Mouse (Mus musculus) cerebellum, adult 11-12 months (tissue): Measurements from ENCODE around the gene Mindy2.
A peak's percentile ranks its signal among the peaks of the same experiment; 100 is the strongest.

ENCODE experiments used
- DNase-seq: peaks from one replicate; pipeline ENCODE4 v3.0.0; 2022

Mindy2 gene

DNA sequence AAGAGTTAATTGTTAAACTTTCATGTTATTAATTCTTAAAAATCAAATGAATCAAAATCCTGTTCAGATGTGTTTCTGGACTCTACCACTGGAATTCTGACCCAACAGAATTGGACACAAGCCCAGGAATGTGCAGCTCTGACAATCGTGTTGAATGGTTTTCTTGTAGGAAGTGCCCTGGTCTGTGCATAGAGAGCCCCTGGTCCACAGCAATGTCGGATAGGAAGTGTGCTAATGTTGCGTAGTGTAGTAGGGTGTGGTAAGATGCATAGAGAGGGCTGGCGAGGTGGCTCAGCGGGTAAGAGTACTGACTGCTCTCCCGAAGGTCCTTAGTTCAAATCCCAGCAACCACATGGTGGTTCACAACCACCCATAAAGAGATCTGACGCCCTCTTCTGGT, 9.8 kb upstream of the Mindy2 start:
- peak; percentile 53 for DNase-seq

GRCm38 (mm10) chr9:70665372-70666145, 8.6 kb upstream of the Mindy2 start:
- DNase-seq, result peak; percentile 97

DNA sequence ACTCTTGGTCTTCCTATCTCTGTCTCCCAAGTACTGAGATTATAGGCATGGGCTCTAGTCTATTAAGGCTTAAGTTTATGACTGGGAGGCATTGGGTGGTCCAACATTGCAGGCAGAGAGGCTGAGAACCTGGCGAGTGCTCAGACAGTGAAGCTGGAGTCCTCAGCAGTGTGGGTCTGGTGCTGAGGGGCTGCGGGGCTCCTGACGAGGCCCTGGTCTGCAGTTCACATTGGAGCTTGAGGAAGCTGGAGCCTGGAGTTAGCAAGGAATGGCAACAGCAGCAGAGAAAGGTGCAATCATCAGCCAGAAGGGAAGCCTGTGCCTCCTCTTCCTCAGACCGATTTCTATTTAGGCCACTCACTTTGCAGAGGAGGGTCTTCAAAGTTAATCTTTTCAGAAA, 7.9 kb upstream of the Mindy2 start:
- DNase-seq, result peak; percentile 54

DNA sequence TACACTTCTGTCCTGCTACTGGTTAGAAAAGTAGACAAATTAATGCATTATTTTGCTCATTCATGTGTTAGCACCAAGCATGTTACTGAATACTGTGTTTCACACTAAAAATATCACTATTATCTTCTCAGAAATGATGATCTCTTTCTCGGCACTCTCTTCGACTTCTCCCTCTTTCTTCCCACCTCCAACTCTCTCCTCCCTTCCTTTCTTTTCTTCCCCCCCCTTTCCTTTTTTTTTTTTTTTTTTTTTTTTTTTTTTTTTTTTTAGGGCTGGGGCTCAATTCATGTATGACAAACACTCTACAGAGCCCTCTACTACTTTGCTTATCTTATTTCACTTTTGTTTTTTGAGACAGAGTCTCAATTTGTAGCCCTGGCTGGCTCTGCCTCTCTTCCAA, 1.3 kb upstream of the Mindy2 start:
- DNase-seq, result no peak

DNA sequence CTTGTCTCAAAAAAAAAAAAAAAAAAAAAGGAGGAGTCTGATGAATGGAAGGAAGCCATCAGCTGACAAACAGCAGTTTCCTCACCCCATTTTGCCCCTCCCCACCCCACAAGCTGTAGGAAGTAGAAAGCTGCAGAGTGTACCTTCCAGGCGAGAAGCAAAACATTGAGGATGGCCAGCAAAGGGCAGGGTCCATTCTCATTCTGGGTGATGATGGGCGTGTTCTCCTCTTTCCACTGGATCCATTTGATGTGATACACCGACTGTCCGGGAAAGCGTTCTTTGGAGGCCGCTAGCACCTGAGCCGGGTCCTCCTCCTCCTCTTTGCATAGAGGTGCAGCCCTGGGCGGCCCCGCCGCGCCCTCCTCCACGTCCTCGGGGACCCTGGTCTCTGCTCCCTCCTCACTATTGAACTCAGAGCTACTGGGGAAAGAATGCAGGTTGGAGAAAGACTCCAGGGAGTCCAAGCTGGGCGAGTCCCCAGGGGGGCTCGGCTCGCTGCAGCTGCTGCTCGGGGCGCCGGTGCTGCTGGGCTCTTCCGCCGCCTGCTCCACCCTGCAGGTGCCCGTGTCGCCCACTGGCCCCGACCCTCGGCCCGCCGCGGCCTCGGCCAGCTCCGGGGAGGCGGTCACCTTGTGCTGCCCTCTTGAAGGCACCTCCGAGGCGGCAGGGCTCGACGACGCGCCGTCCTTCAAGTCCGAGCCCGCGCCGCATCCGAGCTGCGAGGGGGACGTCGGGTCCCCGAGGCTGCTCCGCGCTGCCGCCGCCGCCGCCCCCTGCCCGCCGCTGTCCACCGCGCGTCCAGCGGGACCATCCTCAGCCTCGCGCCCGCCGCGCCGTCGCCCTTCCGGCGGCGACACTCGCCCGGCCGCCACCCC, 605 bp downstream of the Mindy2 start, which contains the start of gene Gm10642:
TSS of gene Gm10642 (plus strand) at position 122 of the 878 bp plus-strand sequence.
- DNase-seq, result peak; percentile 78

DNA sequence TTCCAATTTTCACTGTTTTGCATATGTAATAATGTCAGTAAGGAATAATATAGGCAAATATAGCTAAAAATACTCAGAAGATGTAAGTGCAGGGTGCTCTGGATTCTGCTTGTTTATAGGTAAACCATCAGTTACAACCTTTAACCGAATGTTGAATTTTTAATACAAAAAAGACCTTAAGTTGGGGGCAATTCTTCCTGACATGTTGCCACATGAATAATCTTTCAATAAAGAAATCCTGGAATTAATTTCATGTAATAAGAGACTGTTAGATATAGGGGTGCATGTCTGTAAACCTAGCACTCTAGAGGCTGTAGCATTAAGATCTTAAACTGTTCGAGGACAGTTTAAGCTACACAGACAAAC, 1.2 kb downstream of the Mindy2 start:
- DNase-seq, result no peak

DNA sequence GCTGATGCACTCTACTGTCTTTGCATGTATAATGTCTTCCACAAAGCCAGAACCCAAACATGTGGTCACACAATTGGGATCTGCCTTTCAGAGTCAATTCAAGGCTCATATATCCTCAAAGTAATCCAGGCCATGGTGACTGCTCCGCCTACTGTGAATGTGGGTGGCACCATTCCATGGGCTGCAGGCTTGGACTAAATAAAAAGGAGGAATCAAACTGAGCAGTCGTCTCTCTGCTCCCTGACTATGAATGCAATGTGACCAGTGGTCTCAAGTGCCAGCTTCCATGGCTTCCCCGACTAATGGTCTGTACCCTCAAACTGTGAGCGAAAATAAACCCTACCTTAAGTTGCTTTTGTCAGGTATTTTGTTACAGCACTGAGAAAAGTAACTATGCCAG, 2.5 kb downstream of the Mindy2 start:
- peak; percentile 54 for DNase-seq

- no peak for DNase-seq
Observed at GRCm38 (mm10) chr9:70653875-70654274, 3.1 kb downstream of the Mindy2 start.

GRCm38 (mm10) chr9:70652221-70652620, 4.8 kb downstream of the Mindy2 start:
- no peak for DNase-seq

GRCm38 (mm10) chr9:70650994-70651393, 6.0 kb downstream of the Mindy2 start:
- no peak for DNase-seq

- DNase-seq, result no peak
Observed at GRCm38 (mm10) chr9:70650260-70650659, 6.7 kb downstream of the Mindy2 start.

- no peak for DNase-seq
Observed at GRCm38 (mm10) chr9:70636748-70637147, 20.2 kb downstream of the Mindy2 start.

DNA sequence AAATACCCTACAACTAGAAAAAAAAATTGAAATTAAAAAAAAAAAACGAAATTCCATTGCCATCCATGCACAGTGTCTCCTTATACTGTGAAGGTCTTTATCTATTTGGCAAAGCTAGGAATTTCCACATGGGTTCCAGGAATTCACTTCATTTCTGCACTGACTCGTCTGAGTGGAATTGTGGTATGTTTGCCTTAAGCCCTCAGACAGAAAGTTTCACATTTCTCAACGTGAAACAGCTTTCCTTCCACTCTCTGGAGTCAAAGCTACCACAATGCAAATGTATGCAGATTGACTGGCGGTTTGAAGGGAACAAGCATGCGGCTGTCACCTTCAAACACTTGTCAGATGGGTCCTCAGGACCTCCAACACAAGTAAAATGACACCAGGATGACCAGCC, 25.3 kb downstream of the Mindy2 start:
- no peak for DNase-seq

DNA sequence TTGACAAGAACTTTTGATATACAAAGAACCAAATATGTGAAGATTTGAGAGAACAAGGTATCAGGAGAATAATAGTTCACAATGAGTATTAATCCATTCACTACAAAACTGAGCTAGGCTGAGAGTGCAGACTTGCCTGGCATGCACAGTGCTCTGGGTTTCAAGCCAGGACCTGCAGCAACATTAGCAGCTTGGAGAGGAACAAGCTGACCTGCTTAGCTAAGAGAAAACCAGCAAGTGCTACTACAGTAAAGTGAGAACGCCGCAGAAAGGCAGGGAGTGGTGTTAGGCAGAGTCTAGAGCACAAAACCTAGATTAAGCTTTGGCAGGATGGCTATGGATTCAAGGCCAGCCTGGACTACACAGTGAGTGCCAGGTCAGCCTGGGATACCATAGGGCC, 27.3 kb downstream of the Mindy2 start:
- DNase-seq, result peak; percentile 78

- DNase-seq, result no peak
Observed at GRCm38 (mm10) chr9:70611026-70611673, 45.8 kb downstream of the Mindy2 start.

DNA sequence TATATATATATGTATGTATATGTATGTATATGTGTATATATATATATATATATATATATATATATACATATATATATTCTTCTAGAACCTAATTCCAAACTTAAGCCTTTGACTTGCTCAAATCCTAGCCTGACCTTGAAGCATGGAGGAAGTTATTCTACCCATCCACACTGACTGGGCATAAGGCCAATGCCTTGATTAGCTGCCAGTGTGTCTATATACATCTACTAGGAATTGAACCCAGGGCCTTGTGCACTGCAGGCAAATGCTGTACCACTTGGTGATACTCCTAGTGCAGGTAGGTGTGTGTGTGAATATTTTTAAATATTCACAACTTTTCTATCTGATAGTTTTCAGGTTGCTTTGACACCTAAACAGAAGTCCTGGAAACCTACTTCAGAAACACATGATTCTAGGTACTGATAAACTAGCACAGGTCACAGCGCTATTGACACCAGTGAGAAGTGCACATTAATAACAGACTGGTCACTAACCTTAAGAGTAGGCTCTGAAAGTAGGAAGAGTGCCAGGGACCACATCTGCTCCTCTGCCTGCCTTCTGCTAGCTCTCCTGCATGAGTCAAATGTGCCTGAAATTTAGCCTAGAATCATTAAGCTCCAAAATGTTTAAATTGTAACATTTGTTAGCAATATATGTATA, 54.7 kb downstream of the Mindy2 start:
- peak; percentile 26 for DNase-seq

DNA sequence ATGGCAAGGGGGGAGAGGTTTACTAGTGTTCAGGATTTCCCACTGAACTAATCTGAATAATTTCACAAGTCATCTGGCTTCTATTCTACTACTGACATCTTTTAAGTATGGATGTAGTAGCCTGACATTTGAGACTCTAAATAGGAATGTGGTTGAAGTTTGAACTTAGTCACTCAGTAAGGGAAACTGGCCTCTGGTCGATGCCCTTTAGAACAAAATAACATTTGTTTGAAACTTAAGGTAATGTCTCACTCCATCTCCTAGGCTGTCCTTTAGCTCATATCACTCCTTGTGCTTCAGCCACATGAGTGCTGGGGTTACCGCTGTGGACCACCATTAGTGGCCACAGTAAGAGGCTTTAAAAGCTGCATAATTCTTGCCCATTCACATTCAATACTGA, 58.7 kb downstream of the Mindy2 start:
- DNase-seq, result no peak

DNA sequence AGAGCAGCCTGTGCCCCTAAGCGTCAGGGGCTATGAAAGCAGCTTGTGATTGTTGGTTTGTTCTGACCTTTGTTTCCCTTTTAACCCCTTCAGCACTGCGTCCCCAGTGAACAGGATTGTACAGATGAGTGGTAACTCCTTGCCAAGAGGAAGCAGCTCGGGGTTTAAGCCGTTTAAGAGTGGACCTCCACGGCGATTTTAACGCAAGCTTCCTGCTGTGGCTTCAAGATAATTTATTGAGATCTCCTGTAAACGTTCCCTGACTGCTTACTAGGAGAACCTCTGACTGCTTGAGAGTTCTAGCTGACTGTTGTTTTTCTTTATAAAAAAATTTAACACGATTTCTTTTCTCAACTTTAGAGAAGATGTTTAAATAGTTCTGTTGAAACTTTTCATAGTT, 65.5 kb downstream of the Mindy2 start:
- DNase-seq, result no peak

- DNase-seq, result no peak
Observed at GRCm38 (mm10) chr9:70590775-70591174, 66.2 kb downstream of the Mindy2 start.

- no peak for DNase-seq
Observed at GRCm38 (mm10) chr9:70587171-70587570, 69.8 kb downstream of the Mindy2 start.

GRCm38 (mm10) chr9:70585172-70585571, 71.8 kb downstream of the Mindy2 start:
- DNase-seq, result no peak

GRCm38 (mm10) chr9:70584641-70585040, 72.3 kb downstream of the Mindy2 start:
- DNase-seq, result no peak

DNA sequence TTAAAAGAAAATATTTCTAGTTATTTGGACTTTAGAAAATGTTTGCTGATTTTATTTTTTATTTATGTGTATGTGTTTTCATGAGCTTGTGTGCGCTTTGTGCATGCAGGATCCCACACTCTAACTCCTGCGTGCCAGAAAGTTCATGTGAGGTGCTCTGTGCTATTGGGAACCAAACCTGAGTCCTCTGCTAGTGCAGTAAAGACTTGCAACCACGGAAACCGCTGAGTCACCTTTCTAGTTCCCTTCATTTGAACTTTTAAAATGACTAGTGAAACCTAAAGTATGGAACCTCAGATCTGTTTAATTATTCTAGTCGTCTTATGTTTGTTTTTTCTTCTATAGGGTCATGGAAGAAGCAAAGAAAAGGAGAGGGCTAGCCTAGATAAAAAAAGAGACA, 76.0 kb downstream of the Mindy2 start:
- no peak for DNase-seq
